Mouse (Mus musculus) neural tube, embryonic 14.5 days (tissue): ENCODE data around the gene Ptafr. TPM values are rescaled to one million over a fixed set of nuclear protein-coding genes. Genes with fewer than 3 reads are reported as not detected.

Source experiments
- ATAC-seq: fragments of 200-750 bp; cut with Nextera tagmentation; 2 replicates; pipeline ENCODE4 v1.8.0; 2017; ENCODE audit warnings: low read depth, mild to moderate bottlenecking, moderate TSS enrichment, moderate library complexity
- H3K27ac ChIP-seq: fragments of 300-500 bp; sonication (generic); 2 replicates; pipeline ENCODE4 v1.5.1; 2014; ENCODE audit warnings: low read depth, mild to moderate bottlenecking, control low read depth, low read length, moderate library complexity, mixed read lengths
- H3K27me3 ChIP-seq: fragments of 300-500 bp; sonication (generic); 2 replicates; pipeline ENCODE4 v1.6.1; 2014; ENCODE audit warnings: low read length; ENCODE audit not compliant: control insufficient read depth, insufficient read depth
- H3K36me3 ChIP-seq: fragments of 300-500 bp; sonication (generic); 2 replicates; pipeline ENCODE4 v1.6.1; 2014; ENCODE audit warnings: low read length, mixed read lengths; ENCODE audit not compliant: control insufficient read depth, insufficient read depth
- H3K4me1 ChIP-seq: fragments of 300-500 bp; sonication (generic); 2 replicates; pipeline ENCODE4 v1.6.1; 2014; ENCODE audit warnings: low read length; ENCODE audit not compliant: control insufficient read depth, insufficient read depth
- H3K4me2 ChIP-seq: fragments of 300-500 bp; sonication (generic); 2 replicates; pipeline ENCODE4 v1.6.1; 2014; ENCODE audit warnings: mild to moderate bottlenecking, low read depth, low read length, control low read depth
- H3K4me3 ChIP-seq: fragments of 300-500 bp; sonication (generic); 2 replicates; pipeline ENCODE4 v1.5.1; 2014; ENCODE audit warnings: low read depth, low read length, control low read depth, mixed read lengths
- H3K9ac ChIP-seq: fragments of 300-500 bp; sonication (generic); replicated peaks from 2 replicates; pipeline ENCODE4 v1.6.1; 2014; ENCODE audit warnings: low read depth, mild to moderate bottlenecking, control low read depth, low read length, mixed read lengths
- H3K9me3 ChIP-seq: fragments of 300-500 bp; sonication (generic); 2 replicates; pipeline ENCODE4 v1.6.1; 2016; ENCODE audit warnings: low read length; ENCODE audit not compliant: control insufficient read depth
- WGBS: fragments of 180-500 bp; shearing (Covaris S2); extraction: QIAGEN DNeasy Blood & Tissue Kit; methylation state at CpG from one replicate; pipeline ENCODE4 v1.1.7; 2014; 5-methylcytosine and 5-hydroxymethylcytosine counted together
- polyA plus RNA-seq: library from polyadenylated mRNA; unstranded; fragments of >200 nt; fragmentation: Nextera tagmentation; extraction: Ambion mirVana; gene quantifications from 2 replicates; pipeline ENCODE4 v1.2.1, GENCODE M21; 2014

Ptafr gene
- polyA plus RNA-seq, 1 experiment from 2014 or later: 0.12 TPM

DNA sequence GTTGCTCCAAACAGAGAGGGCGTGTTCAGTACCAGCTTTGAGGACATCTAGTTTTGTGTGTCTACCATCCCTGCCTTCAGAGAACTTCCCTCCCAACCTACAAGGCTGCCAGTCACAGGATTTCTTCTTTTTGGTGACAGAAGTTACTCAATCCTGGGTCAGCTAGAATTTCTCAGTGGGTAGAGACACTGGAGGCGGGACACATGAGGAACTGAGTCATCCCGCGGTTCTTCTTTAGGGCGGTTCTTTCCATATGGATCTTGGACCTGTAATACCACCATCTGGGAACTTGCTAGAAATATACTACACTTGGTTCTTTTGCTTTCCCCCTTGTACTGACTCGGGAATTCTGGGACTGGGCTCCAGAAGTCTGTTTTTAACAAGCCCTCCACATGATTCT, 54.0 kb downstream of the Ptafr start:
- Histone ChIP-seq H3K9ac (no peak overlapping the region), H3K27me3 (no peaks in the 10 kb centered on the region), H3K4me2 (no peak overlapping the region), H3K4me1 (no peaks in the 10 kb centered on the region), H3K36me3 (no peaks in the 10 kb centered on the region), H3K9me3 (no peaks in the 10 kb centered on the region), H3K27ac (no peak overlapping the region), H3K4me3 (no peak overlapping the region)
- no peak for ATAC-seq
- WGBS: 93% methylated on average over 6 of the region's 6 CpGs

DNA sequence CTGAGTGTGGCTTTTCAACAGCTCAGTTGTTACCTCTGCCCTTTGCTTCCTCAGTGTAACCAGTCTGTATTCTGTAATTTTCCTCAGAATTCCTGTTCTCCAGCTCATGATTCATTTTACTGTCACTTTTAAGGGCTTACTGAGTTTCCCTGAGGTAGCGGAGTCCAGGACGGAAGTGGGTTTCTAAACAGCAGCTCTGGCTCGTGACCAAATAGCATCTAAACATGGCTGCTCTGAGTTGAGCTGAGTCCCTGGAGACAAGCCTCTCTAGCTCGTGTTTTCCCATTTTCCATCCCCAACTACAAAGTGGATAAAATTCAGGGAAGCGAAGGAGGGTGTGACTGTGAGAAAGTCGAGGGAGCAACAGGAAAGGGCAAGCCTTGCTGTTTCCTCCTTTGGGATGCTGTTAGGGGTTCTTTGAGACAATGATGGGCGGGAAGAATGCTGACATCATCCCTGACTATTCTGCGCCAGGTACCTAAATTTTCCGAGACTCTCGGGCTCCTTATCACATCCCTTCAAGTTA, 55.0 kb downstream of the Ptafr start:
- H3K4me1 ChIP-seq: no peaks in the 10 kb centered on the region
- no peaks in the 10 kb centered on the region for H3K27me3 ChIP-seq
- H3K4me2 ChIP-seq: no peak overlapping the region
- H3K36me3 ChIP-seq: no peaks in the 10 kb centered on the region
- no peak overlapping the region for H3K27ac ChIP-seq
- no peak for ATAC-seq
- H3K9me3 ChIP-seq: no peaks in the 10 kb centered on the region
- 80% methylated on average over 10 of the region's 10 CpGs for WGBS
- H3K9ac ChIP-seq: no peak overlapping the region
- H3K4me3 ChIP-seq: no peak overlapping the region

DNA sequence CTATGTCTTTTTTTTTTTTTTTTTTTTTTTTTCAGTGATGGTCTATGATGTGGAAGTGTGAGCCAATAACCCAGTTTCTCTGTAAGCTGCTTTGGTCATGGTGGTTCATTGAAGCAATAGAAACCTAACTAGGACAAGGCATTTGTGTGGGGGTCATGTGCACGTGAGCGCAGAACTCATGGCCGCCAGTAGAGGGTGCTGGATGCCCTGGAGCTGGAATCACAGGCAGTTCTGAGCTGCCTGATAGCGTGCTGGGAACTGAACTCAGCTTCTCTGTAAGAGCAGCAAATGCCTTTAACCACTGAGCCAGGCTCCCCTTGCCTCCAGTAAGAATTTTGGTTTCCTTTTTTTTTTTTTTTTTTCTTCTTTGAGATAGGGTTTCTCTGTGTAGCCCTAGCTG, 56.3 kb downstream of the Ptafr start:
- Histone ChIP-seq H3K36me3 (no peaks in the 10 kb centered on the region), H3K9me3 (no peaks in the 10 kb centered on the region), H3K27ac (no peak overlapping the region), H3K4me2 (no peak overlapping the region), H3K9ac (no peak overlapping the region), H3K4me1 (no peaks in the 10 kb centered on the region), H3K27me3 (no peaks in the 10 kb centered on the region), H3K4me3 (no peak overlapping the region)
- WGBS: 88% methylated on average over 4 of the region's 4 CpGs
- no peak for ATAC-seq

DNA sequence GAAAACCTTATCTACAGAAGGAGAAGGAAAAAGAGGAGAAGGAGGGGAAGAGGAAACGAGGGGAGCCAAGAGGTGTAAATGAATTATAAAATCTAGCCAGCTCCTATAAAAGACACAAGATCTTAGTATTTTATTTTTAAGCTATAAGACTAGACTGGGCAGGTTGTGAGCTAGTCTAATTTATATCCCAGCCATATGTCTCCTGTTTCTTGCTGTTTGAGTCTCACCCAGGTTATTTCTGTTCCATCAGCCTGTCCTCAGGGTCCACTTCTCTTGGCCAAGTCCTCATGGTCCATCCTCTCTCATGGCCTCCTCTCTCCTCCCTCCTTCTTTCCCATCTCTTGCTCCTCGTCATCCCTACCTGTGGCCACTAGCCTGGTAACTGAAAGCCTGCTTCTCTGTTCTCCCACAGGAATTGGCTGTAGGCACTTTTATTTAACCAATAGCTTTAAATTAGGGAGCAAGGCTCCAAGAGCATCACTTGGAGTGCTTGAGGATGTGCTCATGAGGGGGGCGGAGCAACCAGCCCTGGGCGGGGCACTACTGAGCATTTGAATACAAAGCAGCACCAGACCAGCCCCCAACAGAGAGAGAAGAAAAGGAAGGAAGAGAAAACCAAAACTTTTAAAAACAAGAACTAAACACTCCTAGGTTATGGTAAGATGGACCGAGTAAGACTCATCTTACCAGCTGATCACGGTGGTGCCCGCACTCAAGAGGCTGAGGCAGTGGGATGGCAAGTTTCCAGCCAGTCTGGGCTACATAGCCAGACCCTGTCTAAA, 57.6 kb downstream of the Ptafr start:
- Histone ChIP-seq H3K9me3 (no peaks in the 10 kb centered on the region), H3K27ac (no peak overlapping the region), H3K4me1 (no peaks in the 10 kb centered on the region), H3K4me2 (no peak overlapping the region), H3K9ac (no peak overlapping the region), H3K27me3 (no peaks in the 10 kb centered on the region), H3K4me3 (no peak overlapping the region), H3K36me3 (no peaks in the 10 kb centered on the region)
- ATAC-seq: no peak
- 71% methylated on average over 7 of the region's 7 CpGs for WGBS

DNA sequence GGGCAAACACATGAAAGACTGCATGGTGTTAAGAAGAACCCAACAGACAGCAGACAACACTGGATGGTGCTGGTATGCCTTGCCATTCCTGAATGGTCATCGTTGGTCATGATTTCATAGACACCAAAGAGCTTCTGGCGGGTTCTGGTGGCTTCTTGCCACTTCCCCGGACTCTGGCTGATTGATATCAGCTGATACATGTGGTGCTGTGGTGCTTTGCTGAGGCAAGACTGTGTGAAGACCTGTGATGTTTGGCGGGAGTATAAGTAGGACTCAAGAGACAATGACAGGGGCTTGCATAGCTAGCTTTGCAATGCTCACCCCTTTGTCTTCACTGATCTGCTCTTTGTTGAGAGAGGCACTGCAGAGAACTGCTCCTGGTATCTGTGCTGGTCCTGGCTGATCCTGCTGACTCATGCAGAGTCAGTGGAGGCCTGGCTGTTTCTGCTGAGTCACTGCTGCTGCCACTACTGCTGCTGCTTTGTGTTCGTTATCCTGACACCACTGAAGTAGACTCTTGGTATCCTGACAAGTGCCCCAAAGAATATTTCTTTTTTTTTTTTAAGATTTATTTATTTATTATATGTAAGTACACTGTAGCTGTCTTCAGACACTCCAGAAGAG, 60.3 kb downstream of the Ptafr start:
- ATAC-seq: no peak
- H3K9me3 ChIP-seq: no peaks in the 10 kb centered on the region
- H3K36me3 ChIP-seq: no peaks in the 10 kb centered on the region
- no peak overlapping the region for H3K4me3 ChIP-seq
- WGBS: 82% methylated on average over 5 of the region's 5 CpGs
- no peak overlapping the region for H3K9ac ChIP-seq
- H3K4me2 ChIP-seq: no peak overlapping the region
- H3K27me3 ChIP-seq: no peaks in the 10 kb centered on the region
- H3K27ac ChIP-seq: no peak overlapping the region
- H3K4me1 ChIP-seq: no peaks in the 10 kb centered on the region

DNA sequence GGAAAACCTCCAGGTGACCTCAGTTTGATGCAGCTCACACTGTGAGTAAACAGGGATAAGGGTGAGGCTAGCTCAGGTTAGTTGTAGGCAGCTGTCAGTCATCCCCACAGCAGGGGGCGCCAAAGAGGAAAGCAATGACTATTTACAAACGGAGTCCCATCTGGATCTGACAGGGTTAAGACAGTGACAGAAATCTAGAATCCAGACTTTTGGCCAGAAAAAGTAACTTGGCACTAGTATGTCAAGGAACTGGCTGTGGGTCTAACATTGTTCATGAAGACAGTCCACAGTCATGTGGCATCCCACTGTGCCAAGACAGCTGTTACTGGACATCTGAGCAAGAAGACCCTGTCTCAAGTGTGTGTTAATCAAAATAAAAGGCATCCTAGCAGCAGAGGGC, 65.0 kb downstream of the Ptafr start:
- Histone ChIP-seq H3K4me1 (no peaks in the 10 kb centered on the region), H3K27ac (no peak overlapping the region), H3K4me2 (no peak overlapping the region), H3K9me3 (no peaks in the 10 kb centered on the region), H3K9ac (no peak overlapping the region), H3K4me3 (no peak overlapping the region), H3K36me3 (no peaks in the 10 kb centered on the region), H3K27me3 (no peaks in the 10 kb centered on the region)
- ATAC-seq: no peak
- 18% methylated on average over 2 of the region's 2 CpGs for WGBS

Other genes starting within 250 kb of the Ptafr start
- 66.0 and 71.9 TPM in 2 replicates for gene Trnau1ap, start 234.5 kb upstream of the Ptafr start, polyA plus RNA-seq
- 14.0 and 22.1 TPM in 2 replicates for gene Rcc1, start 210.5 kb upstream of the Ptafr start, polyA plus RNA-seq
- 7.6 and 8.8 TPM in 2 replicates for gene Phactr4, start 141.6 kb upstream of the Ptafr start, polyA plus RNA-seq
- gene Med18, start 100.1 kb upstream of the Ptafr start, polyA plus RNA-seq: 12.3 and 13.2 TPM in 2 replicates
- gene Sesn2, start 53.6 kb upstream of the Ptafr start, polyA plus RNA-seq: 5.9 and 7.3 TPM in 2 replicates
- gene Atpif1, start 30.4 kb upstream of the Ptafr start, polyA plus RNA-seq: 1,619 and 1,728 TPM in 2 replicates
- gene Dnajc8, start 28.5 kb upstream of the Ptafr start, polyA plus RNA-seq: 146 and 170 TPM in 2 replicates
- 10.6 and 13.2 TPM in 2 replicates for gene Eya3, start 74.9 kb downstream of the Ptafr start, polyA plus RNA-seq
- gene Xkr8, start 168.5 kb downstream of the Ptafr start, polyA plus RNA-seq: 5.4 and 6.0 TPM in 2 replicates
- 0.27 and 0.39 TPM in 2 replicates for gene Smpdl3b, start 193.2 kb downstream of the Ptafr start, polyA plus RNA-seq
- gene Rpa2, start 204.3 kb downstream of the Ptafr start, polyA plus RNA-seq: 33.7 and 35.0 TPM in 2 replicates
- gene Themis2, start 232.3 kb downstream of the Ptafr start, polyA plus RNA-seq: 0.11 and 1.1 TPM in 2 replicates